Mouse (Mus musculus) 3134 (cell line): Measurements from ENCODE around the gene Hoxc5.

ENCODE experiments used
- DNase-seq: peaks from one replicate; pipeline ENCODE4 v3.0.0-alpha.2; 2011; ENCODE audit warnings: low spot score; ENCODE audit not compliant: insufficient read length; ENCODE audit errors: extremely low read depth

Hoxc5 gene

GRCm38 (mm10) chr15:102965892-102966775, 1.1 kb upstream of the Hoxc5 start:
- no peak for DNase-seq

- DNase-seq, result no peak
Observed at GRCm38 (mm10) chr15:102966776-102967311, 399 bp upstream of the Hoxc5 start, which contains the start of gene Hoxc10. Hoxc10 (plus strand) TSS chr15:102966796.

- no peak for DNase-seq
Observed at GRCm38 (mm10) chr15:102967511-102968397, 511 bp downstream of the Hoxc5 start.

GRCm38 (mm10) chr15:102969296-102969695, 2.1 kb downstream of the Hoxc5 start:
- DNase-seq, result no peak

- DNase-seq, result no peak
Observed at GRCm38 (mm10) chr15:102970740-102971139, 3.5 kb downstream of the Hoxc5 start.

GRCm38 (mm10) chr15:102972254-102972653, 5.0 kb downstream of the Hoxc5 start:
- DNase-seq, result no peak

GRCm38 (mm10) chr15:102972753-102973152, 5.5 kb downstream of the Hoxc5 start:
- no peak for DNase-seq

- no peak for DNase-seq
Observed at GRCm38 (mm10) chr15:102975034-102975433, 7.8 kb downstream of the Hoxc5 start.

- peak; percentile 58 for DNase-seq
Observed at GRCm38 (mm10) chr15:102975688-102976111, 8.5 kb downstream of the Hoxc5 start.

- no peak for DNase-seq
Observed at GRCm38 (mm10) chr15:102976171-102976570, 8.9 kb downstream of the Hoxc5 start, which contains the start of gene Hoxc9. Hoxc9 (plus strand) TSS chr15:102976439.

- DNase-seq, result peak; percentile 64
Observed at GRCm38 (mm10) chr15:102976631-102977422, 9.6 kb downstream of the Hoxc5 start.

GRCm38 (mm10) chr15:102977423-102977974, 10.3 kb downstream of the Hoxc5 start:
- no peak for DNase-seq

- DNase-seq, result no peak
Observed at GRCm38 (mm10) chr15:102978615-102979515, 11.6 kb downstream of the Hoxc5 start.

GRCm38 (mm10) chr15:102979936-102980335, 12.7 kb downstream of the Hoxc5 start:
- no peak for DNase-seq

GRCm38 (mm10) chr15:102980352-102980751, 13.1 kb downstream of the Hoxc5 start:
- no peak for DNase-seq

GRCm38 (mm10) chr15:102980912-102981311, 13.7 kb downstream of the Hoxc5 start:
- peak; percentile 72 for DNase-seq

- peak; percentile 87 for DNase-seq
Observed at GRCm38 (mm10) chr15:102981379-102982288, 14.4 kb downstream of the Hoxc5 start.

- no peak for DNase-seq
Observed at GRCm38 (mm10) chr15:102983716-102984115, 16.5 kb downstream of the Hoxc5 start.
